Mouse (Mus musculus): ENCODE measurements around the gene 2010300C02Rik. TPM values are rescaled to one million over a fixed set of nuclear protein-coding genes. Genes with fewer than 3 reads are reported as not detected.

2010300C02Rik gene
- total RNA-seq, 4 experiments from 2014 or later: 1.1 to 3.0 (median 2.0) TPM

DNA sequence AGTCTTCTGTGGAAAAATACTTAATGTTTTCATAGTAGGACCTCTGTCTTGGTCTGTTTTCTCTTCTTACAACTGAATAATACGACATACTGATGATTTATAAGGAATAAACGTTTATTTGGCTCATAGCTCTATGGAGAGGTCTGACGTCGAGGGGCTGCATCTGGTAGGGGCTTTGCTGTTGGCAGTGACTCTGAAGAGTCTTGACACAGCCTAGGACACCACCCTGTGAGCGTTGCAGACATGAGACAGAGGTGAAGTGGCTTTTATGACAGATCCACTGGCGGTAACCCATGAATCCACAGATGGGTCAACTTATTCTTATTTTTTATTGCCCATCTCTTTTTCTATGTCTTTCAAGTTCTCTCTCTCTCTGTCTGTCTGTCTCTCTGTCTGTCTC lies 52.5 kb downstream of the 2010300C02Rik start:
- DNase-seq (ENCODE audit: low spot score): no peak

DNA sequence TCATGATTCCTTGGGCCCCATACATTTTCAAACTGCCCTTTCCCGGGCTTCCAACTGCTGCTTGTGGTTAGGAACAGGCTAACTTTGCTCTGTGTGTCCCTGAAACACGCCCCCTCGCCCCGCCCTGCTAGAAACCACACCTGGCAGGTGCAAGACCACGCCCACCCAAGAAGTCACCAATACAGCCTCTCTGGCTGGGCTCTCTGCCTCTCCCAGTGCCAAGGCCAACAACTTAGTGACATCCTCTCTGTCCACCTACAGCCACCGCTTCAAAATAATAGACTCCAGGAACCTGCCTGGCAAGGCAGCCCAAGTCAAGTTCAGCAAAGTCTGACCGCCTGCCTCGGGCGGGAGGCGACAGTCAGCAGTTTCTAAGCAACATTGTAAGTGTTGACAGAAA lies 53.3 kb downstream of the 2010300C02Rik start:
- no peak for DNase-seq (ENCODE audit: low spot score)

DNA sequence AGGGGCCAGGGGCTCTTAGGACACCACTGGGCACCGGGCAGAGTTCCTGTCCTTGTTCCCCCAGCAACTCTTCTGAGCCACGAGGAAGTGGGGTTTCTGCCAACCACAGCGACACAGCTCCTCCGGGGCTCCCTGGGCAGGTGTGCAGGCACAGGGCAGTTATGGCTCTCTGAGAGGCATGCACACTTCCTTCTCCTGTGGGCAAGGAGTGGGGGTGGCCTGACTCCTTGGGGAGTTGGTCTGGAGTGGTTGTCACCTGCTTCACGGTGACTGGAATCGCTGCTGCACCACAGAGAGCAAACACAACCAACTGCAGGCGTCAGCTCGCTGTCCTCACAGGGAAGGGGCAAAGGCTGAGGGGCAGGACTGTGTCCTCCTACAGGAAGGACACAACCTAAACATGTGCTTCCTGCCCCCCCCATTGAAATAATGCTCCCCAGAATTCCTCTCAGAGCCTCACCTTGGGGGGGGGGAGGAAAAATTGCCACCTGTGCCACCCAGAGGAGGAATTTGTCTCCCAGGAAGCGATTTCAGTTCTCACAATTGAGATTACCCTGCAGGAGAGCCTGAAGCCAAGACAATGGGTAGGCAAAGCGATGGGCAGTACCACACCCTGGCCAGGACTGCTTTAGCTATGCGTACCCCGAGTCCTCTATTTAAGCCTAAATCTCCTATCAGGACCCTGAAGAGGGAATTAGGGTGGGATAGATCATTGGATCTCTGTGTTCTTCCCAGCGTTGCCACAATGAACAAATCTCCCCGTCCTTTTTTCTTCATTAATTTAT lies 54.2 kb downstream of the 2010300C02Rik start:
- DNase-seq (ENCODE audit: low spot score): no peak

DNA sequence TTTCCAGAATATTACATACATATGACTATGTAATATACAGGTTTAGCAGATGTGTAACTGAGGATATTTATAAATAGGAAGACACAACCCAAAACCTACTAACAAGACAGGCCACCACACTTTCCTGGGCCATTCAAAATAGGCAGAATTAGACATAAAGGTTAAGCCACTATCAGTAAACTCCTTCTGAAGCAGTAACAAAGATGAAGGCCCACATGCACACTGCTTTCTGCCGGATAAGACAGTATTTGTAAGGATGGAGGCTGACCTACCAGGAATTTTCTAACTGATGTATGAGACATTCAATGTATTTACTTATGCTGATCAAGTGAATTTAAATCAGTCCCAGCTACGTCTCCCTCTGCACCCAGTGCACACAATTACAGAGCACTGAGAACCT lies 55.4 kb downstream of the 2010300C02Rik start:
- no peak for DNase-seq (ENCODE audit: low spot score)

DNA sequence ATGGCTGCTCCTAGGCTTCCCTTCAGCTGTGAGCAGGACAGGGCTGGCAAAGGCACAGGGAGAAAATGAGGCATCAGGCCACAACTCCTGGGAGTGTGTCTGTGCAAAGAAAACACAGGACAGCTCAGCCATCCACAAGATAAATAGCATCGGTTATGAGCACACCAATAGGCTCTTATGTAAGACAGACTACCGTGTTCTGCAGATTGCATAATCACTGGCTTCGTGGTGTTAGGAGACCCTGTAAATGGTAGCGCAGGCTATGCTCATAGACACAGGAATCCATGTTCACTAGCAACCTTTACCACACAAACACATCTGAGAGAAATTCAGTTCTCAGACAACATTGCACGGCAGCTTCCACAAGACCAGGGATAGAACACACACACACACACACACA lies 56.3 kb downstream of the 2010300C02Rik start:
- no peak for DNase-seq (ENCODE audit: low spot score)

DNA sequence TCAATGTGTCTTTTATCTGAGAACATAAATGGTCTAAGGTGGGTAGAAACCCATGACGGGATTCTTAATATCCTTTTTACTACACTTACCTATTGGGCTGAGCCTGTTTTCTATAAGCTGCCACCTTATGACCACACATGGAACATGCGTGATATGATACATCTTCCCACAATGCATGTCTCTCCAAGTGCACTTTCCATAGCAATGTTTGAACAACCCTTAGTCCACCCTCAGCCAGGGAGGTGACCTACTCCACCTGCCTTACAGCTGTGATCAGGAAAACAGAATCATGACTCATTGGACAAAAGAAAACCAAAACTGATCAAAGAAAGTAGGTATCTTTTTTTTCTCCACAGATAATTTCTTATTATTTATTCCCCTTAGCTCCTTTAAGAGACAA lies 63.9 kb downstream of the 2010300C02Rik start:
- DNase-seq (ENCODE audit: low spot score): no peak

DNA sequence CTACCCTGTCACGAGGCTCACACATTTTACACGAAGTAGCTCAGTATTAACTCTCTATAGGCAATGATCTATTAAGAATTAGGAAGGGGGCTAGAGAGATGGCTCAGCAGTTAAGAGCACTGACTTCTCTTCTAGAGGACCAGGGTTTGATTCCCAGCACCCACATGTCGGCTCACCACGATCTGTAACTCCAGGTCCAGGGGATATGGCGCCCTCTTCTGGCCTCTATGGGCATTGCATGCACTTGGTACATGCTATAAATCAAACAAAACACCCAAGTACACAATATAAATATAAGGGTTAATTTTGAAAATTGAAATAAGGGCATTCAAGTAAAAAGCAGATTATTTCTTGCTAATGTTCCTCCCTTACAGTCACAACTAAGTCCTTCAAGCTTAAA lies 65.9 kb downstream of the 2010300C02Rik start:
- DNase-seq (ENCODE audit: low spot score): no peak

DNA sequence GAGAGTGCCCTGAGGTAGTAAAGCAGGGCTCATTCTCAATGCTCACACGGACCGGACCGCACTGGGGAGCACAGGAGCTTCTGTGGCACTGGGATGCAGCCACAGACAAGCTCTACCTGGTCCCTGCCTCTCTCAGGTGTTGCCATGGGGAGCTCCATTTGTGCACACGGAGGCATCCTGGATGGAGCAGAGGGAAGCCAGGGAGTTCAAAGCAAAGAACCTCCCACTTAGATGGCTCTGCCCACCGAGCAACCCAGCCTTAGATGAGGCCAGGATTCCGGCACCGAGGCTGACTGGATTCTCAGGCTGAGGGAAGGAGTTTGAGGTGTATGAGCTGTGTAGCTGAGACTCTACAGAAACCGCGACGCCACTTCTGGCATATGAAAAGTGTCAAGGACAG lies 72.8 kb downstream of the 2010300C02Rik start:
- DNase-seq (ENCODE audit: low spot score): no peak

DNA sequence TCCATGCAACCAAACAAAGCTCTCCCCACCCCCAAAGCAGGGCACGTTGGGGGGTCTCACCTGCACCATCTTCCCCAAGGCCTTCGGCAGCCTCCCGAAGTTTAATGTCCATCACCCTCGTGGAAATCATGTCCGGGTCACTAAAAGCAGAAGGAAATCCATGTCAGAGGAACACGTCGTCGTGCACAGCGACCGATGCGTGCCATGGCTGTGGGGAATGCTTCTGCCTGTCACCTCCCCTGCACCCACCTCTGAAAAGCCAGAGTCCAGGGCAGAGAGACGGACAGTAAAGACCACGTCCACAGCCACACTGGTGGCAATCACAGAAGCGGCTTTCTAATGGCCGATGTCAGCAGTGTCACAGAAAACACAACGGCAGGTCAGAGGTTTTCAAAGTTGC lies 75.4 kb downstream of the 2010300C02Rik start:
- no peak for DNase-seq (ENCODE audit: low spot score)

DNA sequence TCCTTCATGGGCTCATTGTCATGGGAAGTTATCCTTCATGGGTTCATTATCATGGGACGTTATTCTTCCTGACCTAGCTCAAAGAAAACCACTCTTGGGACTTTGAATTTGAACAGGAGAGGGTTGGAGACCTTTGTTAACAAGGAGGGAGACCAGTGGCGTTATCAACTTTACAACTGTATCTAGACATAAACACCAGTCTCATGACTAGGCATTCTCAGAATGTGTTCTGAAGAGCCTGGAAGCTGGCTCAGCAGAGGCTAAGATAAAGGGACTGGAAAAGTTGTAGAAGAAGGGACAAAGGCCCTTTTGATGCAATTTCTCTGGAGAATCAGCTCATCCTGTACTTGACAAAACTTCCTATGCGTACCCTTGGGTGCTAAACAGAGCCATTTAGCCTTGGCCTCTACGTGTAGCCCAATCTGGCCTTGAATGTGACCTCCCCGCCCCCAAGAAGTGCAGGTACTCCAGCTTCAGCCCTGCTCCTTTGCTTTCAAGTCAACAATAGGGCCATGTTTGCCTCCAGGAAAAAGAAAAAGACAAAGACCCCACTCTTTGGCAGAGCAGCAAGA lies 76.0 kb downstream of the 2010300C02Rik start:
- DNase-seq (ENCODE audit: low spot score): no peak

DNA sequence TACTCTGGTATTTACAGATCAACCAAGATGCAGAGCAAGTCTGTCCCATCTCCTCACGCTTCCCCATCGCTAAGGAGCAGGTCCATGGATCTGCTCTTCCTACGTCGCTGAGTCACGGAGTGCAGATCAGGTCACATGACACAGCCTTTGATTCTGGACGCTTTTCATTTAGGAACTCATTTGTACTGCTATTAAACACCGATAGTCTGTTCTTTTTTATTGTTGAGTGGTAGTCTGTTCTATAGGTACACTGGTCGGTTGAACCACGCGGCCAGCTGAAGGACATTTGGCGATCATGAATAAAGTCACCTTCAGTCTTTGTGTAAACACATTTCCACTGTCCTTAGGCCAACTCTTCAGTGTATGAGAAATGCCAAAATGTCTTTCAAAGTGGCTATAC lies 78.5 kb downstream of the 2010300C02Rik start:
- no peak for DNase-seq (ENCODE audit: low spot score)

DNA sequence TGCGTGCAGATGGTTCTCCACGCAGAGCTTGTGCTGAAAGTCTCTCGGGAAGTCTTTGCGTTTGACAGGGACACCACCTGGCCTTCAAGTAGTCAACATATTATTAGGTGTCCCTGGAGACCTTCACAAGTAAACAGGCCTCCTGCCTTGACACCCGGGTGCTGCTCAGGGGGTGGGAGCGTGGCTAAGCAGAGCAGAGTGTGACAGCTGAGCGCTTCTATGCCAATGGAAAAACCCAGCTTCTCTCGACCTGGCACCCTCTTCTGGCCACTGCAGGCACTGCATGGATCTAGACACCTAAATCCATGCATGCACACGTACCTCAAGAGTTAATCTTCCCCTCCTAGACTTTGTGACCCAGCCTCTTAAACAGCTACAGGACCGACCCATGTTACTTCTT lies 80.8 kb downstream of the 2010300C02Rik start:
- DNase-seq (ENCODE audit: low spot score): peak; percentile 77

DNA sequence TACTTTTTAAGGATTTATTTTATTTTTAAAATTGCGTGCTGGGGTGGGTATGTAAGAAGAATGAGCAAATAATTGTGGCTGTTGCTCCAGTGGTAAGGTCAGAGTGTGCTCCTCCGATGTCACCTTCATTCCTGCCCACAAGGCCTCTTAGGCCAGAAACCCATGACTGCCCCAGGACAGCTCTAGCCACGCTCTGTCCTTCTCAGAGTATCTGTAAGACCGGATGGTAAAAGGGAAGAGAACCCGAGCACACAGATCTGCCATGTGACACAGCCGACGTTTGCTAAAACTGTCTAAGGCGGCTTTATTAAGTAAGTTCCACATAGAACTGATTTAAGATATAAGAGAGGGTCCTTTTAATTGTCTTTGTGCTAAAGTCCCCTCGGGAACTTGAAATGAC lies 81.3 kb downstream of the 2010300C02Rik start:
- no peak for DNase-seq (ENCODE audit: low spot score)

DNA sequence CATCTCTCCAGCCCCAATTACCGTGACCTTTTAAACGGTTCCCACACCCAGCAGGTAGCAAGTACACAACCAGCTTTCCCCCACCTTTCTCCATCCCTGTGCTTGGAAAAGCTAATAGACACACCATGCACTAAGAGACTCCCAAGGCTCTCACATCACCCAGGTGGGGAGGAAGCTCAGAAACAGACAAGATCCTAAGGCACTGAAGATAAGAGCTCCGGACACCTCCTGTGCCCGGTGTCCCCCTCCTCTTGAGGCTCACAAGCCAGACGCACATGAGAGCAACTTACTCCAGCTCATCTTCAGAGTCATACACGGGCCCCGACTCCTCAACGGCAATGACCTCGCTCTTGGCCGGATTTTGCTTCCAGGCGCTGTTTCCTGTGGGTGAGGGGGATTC lies 82.3 kb downstream of the 2010300C02Rik start:
- no peak for DNase-seq (ENCODE audit: low spot score)

DNA sequence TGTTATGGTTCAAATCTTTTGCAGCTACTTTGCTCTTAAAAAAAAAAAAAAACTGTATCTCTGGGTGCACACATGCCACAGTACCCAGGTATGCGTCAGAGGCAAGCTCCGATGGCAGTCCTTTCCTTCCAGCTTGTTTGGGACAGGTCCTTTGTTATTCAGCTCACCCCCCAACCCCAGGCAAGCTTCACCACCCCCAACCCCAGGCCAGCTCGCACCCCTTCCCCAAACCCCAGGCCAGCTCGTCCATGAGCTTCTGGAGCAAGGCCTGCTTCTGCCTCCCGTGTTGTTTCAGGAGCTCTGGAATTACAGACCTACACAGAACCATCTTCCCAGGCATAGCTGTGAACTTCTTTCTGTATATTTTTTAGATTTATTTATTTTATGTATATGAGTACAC lies 83.1 kb downstream of the 2010300C02Rik start:
- DNase-seq (ENCODE audit: low spot score): no peak

DNA sequence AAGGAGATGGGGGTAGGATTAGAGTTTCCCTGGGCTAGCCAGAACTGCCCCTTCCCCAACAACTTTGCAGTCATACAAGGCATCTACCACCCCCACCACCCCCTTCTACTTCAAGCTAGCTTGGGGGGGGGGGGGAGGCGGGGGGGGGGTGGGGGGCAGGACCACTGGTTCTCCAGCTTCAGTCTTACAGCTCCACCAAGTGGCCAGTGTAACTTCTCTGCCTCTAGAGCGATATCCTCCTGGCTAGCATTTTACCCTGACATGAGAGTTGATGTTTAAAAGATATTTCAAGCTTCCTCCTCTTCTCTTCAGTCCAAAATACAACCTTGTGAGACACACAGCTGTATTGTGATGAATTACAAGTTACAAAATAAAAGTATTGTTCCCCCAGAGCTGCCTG lies 83.7 kb downstream of the 2010300C02Rik start:
- DNase-seq (ENCODE audit: low spot score): no peak

DNA sequence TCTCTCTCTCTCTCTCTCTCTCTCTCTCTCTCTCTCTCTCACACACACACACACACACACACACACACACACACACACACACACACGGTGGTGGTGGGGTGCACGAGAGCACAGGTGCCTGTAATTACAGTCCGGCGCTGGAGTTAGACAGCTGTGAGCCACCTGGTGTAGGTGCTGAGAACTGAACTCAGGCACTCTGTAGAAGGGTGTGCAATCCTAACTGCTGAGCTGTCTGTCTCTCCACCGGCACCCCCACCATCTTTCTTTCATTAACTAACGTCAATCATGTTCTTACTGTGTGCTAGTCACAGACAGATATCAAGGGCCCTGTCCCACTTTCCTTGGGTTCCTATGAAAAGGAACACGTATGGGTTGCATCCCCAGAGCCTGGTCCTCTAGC lies 84.2 kb downstream of the 2010300C02Rik start:
- no peak for DNase-seq (ENCODE audit: low spot score)

DNA sequence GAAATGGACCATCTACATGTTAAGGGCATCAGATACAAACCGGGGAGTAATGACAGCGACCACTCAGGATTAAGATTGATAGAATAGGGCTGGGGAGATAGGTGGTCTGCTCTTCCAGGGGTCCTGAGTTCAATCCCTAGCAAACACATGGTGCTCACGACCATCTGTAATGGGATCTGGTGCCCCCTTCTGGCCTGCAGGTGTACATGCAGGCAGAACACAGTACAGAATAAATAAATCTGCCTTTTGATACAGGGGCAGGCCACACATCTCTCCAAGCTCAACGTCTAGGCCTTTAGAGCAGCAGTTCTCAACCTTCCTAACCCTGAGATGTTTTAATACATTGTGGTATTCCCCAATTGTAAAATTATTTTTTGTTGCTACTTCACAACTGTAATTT lies 85.2 kb downstream of the 2010300C02Rik start:
- no peak for DNase-seq (ENCODE audit: low spot score)

DNA sequence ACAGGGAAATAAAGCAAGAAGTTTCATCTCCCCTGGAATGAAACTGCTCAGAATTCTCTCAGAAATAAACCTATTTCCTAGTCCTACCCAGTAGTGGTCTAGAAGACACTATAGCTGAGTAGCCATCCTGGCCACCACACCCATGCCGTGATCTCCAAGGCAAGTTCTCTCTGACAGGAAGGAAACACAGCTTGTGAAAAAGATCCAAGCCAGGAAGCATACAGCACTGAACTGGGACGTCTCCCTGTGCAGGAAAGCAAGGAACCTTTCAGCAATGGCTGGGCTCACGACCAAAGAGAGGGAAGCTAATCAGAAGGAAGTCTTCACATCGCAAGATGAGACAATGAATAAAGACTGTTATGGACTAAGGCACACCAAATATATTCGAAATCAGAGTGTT lies 86.4 kb downstream of the 2010300C02Rik start:
- peak; percentile 78 for DNase-seq (ENCODE audit: low spot score)

DNA sequence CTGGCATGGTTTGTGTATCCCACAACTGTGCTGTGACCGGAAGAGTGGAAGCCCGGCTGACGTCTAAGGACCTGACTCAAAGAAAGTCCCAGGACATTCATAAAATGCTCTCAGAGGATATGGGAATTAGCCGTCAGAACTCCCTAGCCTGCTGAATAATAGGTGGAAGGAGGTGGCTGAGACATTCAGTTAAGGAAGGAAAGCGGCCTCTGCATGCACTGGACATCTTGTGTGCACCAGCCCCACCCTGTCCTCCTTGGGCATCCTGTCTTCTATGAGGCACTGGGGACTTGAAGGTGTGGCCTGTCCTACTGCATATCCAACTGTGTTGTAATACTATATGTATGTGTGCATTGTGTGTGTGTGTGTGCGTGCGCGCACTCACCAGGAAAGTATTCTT lies 87.5 kb downstream of the 2010300C02Rik start:
- peak; percentile 83 for DNase-seq (ENCODE audit: low spot score)

DNA sequence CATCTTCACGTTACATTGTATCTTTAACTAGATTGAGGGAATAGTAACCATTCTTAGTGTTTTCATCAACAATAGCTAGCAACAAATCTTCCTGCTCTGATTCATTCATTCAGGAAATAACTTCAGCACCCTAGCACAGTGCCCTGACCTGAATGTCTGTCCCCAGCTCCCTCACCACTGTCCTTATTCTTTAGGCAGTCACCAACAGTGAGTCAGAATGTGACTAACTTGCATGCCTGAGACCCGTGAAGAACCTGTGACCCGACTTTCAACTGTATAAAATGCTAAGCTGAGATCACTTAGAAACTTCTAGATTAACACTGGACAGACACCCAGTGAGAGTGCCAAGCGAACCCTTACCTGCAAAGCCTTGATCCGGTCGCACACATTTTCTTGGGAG lies 88.4 kb downstream of the 2010300C02Rik start:
- DNase-seq (ENCODE audit: low spot score): no peak

DNA sequence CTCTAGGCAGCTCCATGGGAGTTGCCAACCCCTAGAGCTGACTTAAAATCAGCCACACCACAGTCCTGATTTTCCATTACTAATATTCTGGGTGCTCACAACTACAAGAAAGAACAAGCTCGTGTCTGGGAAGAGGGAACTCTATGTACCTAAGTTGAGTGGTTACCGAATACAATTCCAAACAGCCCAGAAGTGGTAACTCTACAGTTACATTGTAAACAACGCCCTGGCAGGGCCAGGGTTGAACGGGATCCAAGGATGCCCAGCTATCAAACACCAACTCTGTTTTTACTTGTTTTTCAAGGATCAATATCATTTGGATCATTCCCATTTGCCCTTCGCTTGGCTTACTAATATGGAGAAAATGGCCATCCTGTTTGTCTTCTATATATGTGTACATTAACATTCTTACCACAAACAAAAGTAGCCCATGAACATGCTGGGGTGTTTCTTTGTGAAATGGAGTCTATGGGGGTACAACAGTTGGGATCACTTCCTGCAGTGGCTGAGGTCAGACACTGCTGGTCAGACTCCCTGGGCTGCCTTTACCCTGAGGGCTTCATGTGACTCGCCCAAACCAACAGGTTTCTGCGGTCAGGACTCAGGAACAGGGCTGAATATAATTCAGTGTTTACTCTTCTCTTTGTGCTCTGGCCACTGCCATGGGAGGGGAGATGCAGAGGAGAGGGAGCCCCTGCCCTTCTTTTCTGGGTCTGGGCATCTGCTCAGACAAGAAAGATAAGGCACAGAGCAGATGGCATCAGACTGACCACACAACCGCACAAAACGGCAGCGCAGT lies 89.3 kb downstream of the 2010300C02Rik start:
- no peak for DNase-seq (ENCODE audit: low spot score)

DNA sequence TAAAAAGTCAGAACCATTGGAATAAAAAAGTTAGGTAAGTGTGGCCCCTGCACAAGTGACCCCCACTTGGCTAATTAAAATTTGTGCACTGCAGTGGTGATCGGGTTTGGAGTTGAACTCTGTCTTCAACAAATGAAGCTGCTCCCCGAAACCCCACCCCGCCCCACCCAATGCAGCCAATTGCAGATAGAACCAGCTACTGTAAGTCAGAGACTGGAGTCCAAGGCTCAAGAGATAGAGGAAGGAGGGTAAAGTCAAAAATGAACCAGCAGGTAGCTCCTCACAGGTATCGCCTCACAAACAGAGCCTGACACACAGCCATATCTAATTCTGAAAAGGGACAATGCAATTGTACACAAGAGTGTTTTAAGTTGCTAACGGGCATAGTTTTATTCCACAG lies 90.0 kb downstream of the 2010300C02Rik start:
- no peak for DNase-seq (ENCODE audit: low spot score)
